Mouse (Mus musculus) retina, adult 2 months (tissue): ENCODE results near the gene Smim17.
"Not testable (repeated sequence)": the region's sequence is repeated elsewhere in the genome, so short reads cannot be mapped to it uniquely, and the experiment has no call there.

Experiments used
- DNase-seq: peaks from one replicate; pipeline ENCODE4 v3.0.0-alpha.2; 2012; ENCODE audit warnings: low read depth, low spot score

Smim17 gene

GRCm38 (mm10) chr7:6414626-6415441 lies 16.3 kb downstream of the Smim17 start:
- no peak for DNase-seq

GRCm38 (mm10) chr7:6415442-6415787 lies 16.9 kb downstream of the Smim17 start:
- DNase-seq: no peak

GRCm38 (mm10) chr7:6419894-6420293 lies 21.4 kb downstream of the Smim17 start:
- DNase-seq: no peak

GRCm38 (mm10) chr7:6429381-6429780 lies 30.9 kb downstream of the Smim17 start:
- no peak for DNase-seq

GRCm38 (mm10) chr7:6430342-6430741 lies 31.8 kb downstream of the Smim17 start:
- no peak for DNase-seq

- no peak for DNase-seq
Measured at GRCm38 (mm10) chr7:6438388-6438787, 39.9 kb downstream of the Smim17 start, which contains the start of gene Olfr1344. Olfr1344 (plus strand) TSS chr7:6438688.

- DNase-seq: no peak
Measured at GRCm38 (mm10) chr7:6441173-6441572, 42.7 kb downstream of the Smim17 start.

GRCm38 (mm10) chr7:6447771-6448170 lies 49.3 kb downstream of the Smim17 start:
- no peak for DNase-seq

- no peak for DNase-seq
Measured at GRCm38 (mm10) chr7:6455868-6456267, 57.4 kb downstream of the Smim17 start, which contains the start of gene Olfr1336. Olfr1336 (plus strand) TSS chr7:6456168.

- no peak for DNase-seq
Measured at GRCm38 (mm10) chr7:6456399-6456798, 57.9 kb downstream of the Smim17 start.

GRCm38 (mm10) chr7:6466951-6467350 lies 68.4 kb downstream of the Smim17 start, which contains the start of gene Olfr1346:
Olfr1346 (plus strand) TSS chr7:6467101.
- no peak for DNase-seq

GRCm38 (mm10) chr7:6477633-6478032 lies 79.1 kb downstream of the Smim17 start:
- not testable (repeated sequence) for DNase-seq
